Mouse (Mus musculus) lung, postnatal 14 days (tissue): ENCODE measurements at regions not wholly inside any gene's neighbourhood (a gene's known extent, or its start where the extent isn't known, plus 50 kb on each side); places are given as distances from the start of the nearest gene placed in this dataset.
"Not testable (repeated sequence)": the region's sequence is repeated elsewhere in the genome, so short reads cannot be mapped to it uniquely, and the experiment has no call there.

Source experiments
- DNase-seq: peaks from one replicate; pipeline ENCODE4 v3.0.0; 2021

- no peak for DNase-seq
These were observed 367.8 kb downstream of the Lrig3 start for GRCm38 (mm10) chr10:126333786-126334185.

- peak; percentile 92 for DNase-seq
These were observed 364.5 kb downstream of the Lrig3 start for GRCm38 (mm10) chr10:126330305-126330969.

GRCm38 (mm10) chr10:126320831-126321230, 354.9 kb downstream of the Lrig3 start:
- DNase-seq, result no peak

- no peak for DNase-seq
These were observed 353.8 kb downstream of the Lrig3 start for GRCm38 (mm10) chr10:126319795-126320194.

- DNase-seq, result no peak
These were observed 334.0 kb downstream of the Lrig3 start for GRCm38 (mm10) chr10:126299962-126300361.

GRCm38 (mm10) chr10:126298211-126298610, 332.2 kb downstream of the Lrig3 start:
- no peak for DNase-seq

- DNase-seq, result peak; percentile 5
These were observed 329.9 kb downstream of the Lrig3 start for GRCm38 (mm10) chr10:126295853-126296252.

- DNase-seq, result no peak
These were observed 325.8 kb downstream of the Lrig3 start for GRCm38 (mm10) chr10:126291765-126292164.

- DNase-seq, result not testable (repeated sequence)
These were observed 319.1 kb downstream of the Lrig3 start for GRCm38 (mm10) chr10:126285096-126285495.

- DNase-seq, result no peak
These were observed 304.4 kb downstream of the Lrig3 start for GRCm38 (mm10) chr10:126270376-126270775.

GRCm38 (mm10) chr10:126267321-126267998, 301.5 kb downstream of the Lrig3 start:
- no peak for DNase-seq

GRCm38 (mm10) chr10:126257171-126257570, 291.2 kb downstream of the Lrig3 start:
- no peak for DNase-seq

- no peak for DNase-seq
These were observed 288.2 kb downstream of the Lrig3 start for GRCm38 (mm10) chr10:126254198-126254597.

- no peak for DNase-seq
These were observed 283.2 kb downstream of the Lrig3 start for GRCm38 (mm10) chr10:126249176-126249575.

GRCm38 (mm10) chr10:126243051-126243450, 277.1 kb downstream of the Lrig3 start:
- DNase-seq, result no peak

GRCm38 (mm10) chr10:126239536-126239935, 273.6 kb downstream of the Lrig3 start:
- no peak for DNase-seq
